Mouse (Mus musculus): ENCODE measurements around the gene 1700001P01Rik. TPM values are rescaled to one million over a fixed set of nuclear protein-coding genes. Genes with fewer than 3 reads are reported as not detected.

1700001P01Rik gene
- polyA plus RNA-seq (2015; fragmentation: Nextera tagmentation; extraction: Ambion mirVana) = 0.37 and 0.60 TPM in 2 replicates

- no peak within 1 kb of the TSS for H3K4me3 ChIP-seq (replicated peaks)
- H3K27me3 ChIP-seq (replicated peaks) = no peaks in the 10 kb centered on the region
- H3K9me3 ChIP-seq = no peaks in the 10 kb centered on the region
- H3K36me3 ChIP-seq = peaks cover 36% of the 10 kb centered on the region
- H3K27ac ChIP-seq = no peak within 1 kb of the TSS
- no peak within 1 kb of the TSS for H3K4me2 ChIP-seq
- no peak within 1 kb of the TSS for H3K9ac ChIP-seq
- peaks cover 12% of the 10 kb centered on the region for H3K4me1 ChIP-seq
- no peak for ATAC-seq (ENCODE audit: insufficient read depth, low FRiP score, low read depth)
- 54% methylated on average over 17 of the region's 17 CpGs for WGBS
Observed at GRCm38 (mm10) chr11:97775808-97776496, at the start of gene 1700001P01Rik. 1700001P01Rik (minus strand) TSS chr11:97775918.

GRCm38 (mm10) chr11:97825295-97825694 is 49.6 kb upstream of the 1700001P01Rik start:
- Histone ChIP-seq H3K27me3 (replicated peaks) (no peaks in the 10 kb centered on the region), H3K36me3 (peaks cover 37% of the 10 kb centered on the region), H3K9ac (no peak overlapping the region), H3K4me3 (replicated peaks) (no peak overlapping the region), H3K9me3 (no peaks in the 10 kb centered on the region), H3K4me2 (no peak overlapping the region), H3K4me1 (peaks cover 18% of the 10 kb centered on the region; the same call in 1 of the 2 replicates), H3K27ac (no peak overlapping the region)
- no peak for ATAC-seq (ENCODE audit: insufficient read depth, low FRiP score, low read depth)
- 79% methylated on average over 10 of the region's 10 CpGs for WGBS

- no peak overlapping the region for H3K9ac ChIP-seq
- H3K4me1 ChIP-seq = peaks cover 18% of the 10 kb centered on the region; the same call in 1 of the 2 replicates
- H3K4me3 ChIP-seq (replicated peaks) = no peak overlapping the region
- H3K4me2 ChIP-seq = no peak overlapping the region
- no peaks in the 10 kb centered on the region for H3K27me3 ChIP-seq (replicated peaks)
- no peak for ATAC-seq (ENCODE audit: insufficient read depth, low FRiP score, low read depth)
- WGBS = 66% methylated on average over 6 of the region's 6 CpGs
- peaks cover 39% of the 10 kb centered on the region for H3K36me3 ChIP-seq
- no peaks in the 10 kb centered on the region for H3K9me3 ChIP-seq
- H3K27ac ChIP-seq = peak overlapping the region; percentile 16; the same call in 1 of the 2 replicates
Observed at GRCm38 (mm10) chr11:97824895-97825294, 49.2 kb upstream of the 1700001P01Rik start.

GRCm38 (mm10) chr11:97824168-97824567 is 48.5 kb upstream of the 1700001P01Rik start:
- H3K4me1 ChIP-seq = peaks cover 22% of the 10 kb centered on the region
- H3K9me3 ChIP-seq = no peaks in the 10 kb centered on the region
- no peaks in the 10 kb centered on the region for H3K27me3 ChIP-seq (replicated peaks)
- H3K36me3 ChIP-seq = peaks cover 41% of the 10 kb centered on the region
- 94% methylated on average over 11 of the region's 11 CpGs for WGBS
- H3K27ac ChIP-seq = no peak overlapping the region
- H3K9ac ChIP-seq = no peak overlapping the region
- ATAC-seq (ENCODE audit: insufficient read depth, low FRiP score, low read depth) = no peak
- H3K4me3 ChIP-seq (replicated peaks) = no peak overlapping the region
- H3K4me2 ChIP-seq = no peak overlapping the region

GRCm38 (mm10) chr11:97822840-97823603 is 47.3 kb upstream of the 1700001P01Rik start:
- 75% methylated on average over 20 of the region's 20 CpGs for WGBS
- H3K27me3 ChIP-seq (replicated peaks) = no peaks in the 10 kb centered on the region
- H3K36me3 ChIP-seq = peaks cover 41% of the 10 kb centered on the region
- no peak overlapping the region for H3K9ac ChIP-seq
- no peaks in the 10 kb centered on the region for H3K9me3 ChIP-seq
- no peak overlapping the region for H3K4me2 ChIP-seq
- H3K4me1 ChIP-seq = peaks cover 33% of the 10 kb centered on the region
- H3K27ac ChIP-seq = no peak overlapping the region
- no peak overlapping the region for H3K4me3 ChIP-seq (replicated peaks)
- no peak for ATAC-seq (ENCODE audit: insufficient read depth, low FRiP score, low read depth)

- Histone ChIP-seq H3K4me3 (replicated peaks) (no peak overlapping the region), H3K36me3 (peaks cover 38% of the 10 kb centered on the region), H3K27me3 (replicated peaks) (no peaks in the 10 kb centered on the region), H3K9ac (no peak overlapping the region), H3K4me1 (peaks cover 46% of the 10 kb centered on the region), H3K9me3 (no peaks in the 10 kb centered on the region), H3K27ac (no peak overlapping the region; the same call in 1 of the 2 replicates), H3K4me2 (no peak overlapping the region)
- WGBS = 88% methylated on average over 8 of the region's 8 CpGs
- no peak for ATAC-seq (ENCODE audit: insufficient read depth, low FRiP score, low read depth)
Observed at GRCm38 (mm10) chr11:97821401-97822064, 45.8 kb upstream of the 1700001P01Rik start.

- H3K27me3 ChIP-seq (replicated peaks) = no peaks in the 10 kb centered on the region
- H3K4me3 ChIP-seq (replicated peaks) = no peak overlapping the region
- WGBS = 54% methylated on average over 4 of the region's 4 CpGs
- H3K9me3 ChIP-seq = no peaks in the 10 kb centered on the region
- H3K27ac ChIP-seq = no peak overlapping the region; the same call in 1 of the 2 replicates
- H3K4me2 ChIP-seq = no peak overlapping the region
- peaks cover 53% of the 10 kb centered on the region for H3K4me1 ChIP-seq
- ATAC-seq (ENCODE audit: insufficient read depth, low FRiP score, low read depth) = no peak
- H3K36me3 ChIP-seq = peaks cover 42% of the 10 kb centered on the region
- H3K9ac ChIP-seq = no peak overlapping the region
Observed at GRCm38 (mm10) chr11:97820840-97821239, 45.1 kb upstream of the 1700001P01Rik start.

- no peak for ATAC-seq (ENCODE audit: insufficient read depth, low FRiP score, low read depth)
- Histone ChIP-seq H3K9ac (no peak overlapping the region), H3K27me3 (replicated peaks) (no peaks in the 10 kb centered on the region), H3K4me1 (peaks cover 53% of the 10 kb centered on the region), H3K4me3 (replicated peaks) (no peak overlapping the region), H3K27ac (no peak overlapping the region), H3K36me3 (peaks cover 42% of the 10 kb centered on the region), H3K9me3 (no peaks in the 10 kb centered on the region), H3K4me2 (no peak overlapping the region)
- 76% methylated on average over 5 of the region's 5 CpGs for WGBS
Observed at GRCm38 (mm10) chr11:97819923-97820322, 44.2 kb upstream of the 1700001P01Rik start.

- 0 out of 2 replicates have a peak overlapping the region, but pooled peaks have one; percentile 65 for H3K27ac ChIP-seq
- no peak for ATAC-seq (ENCODE audit: insufficient read depth, low FRiP score, low read depth)
- peaks cover 38% of the 10 kb centered on the region for H3K36me3 ChIP-seq
- H3K9me3 ChIP-seq = no peaks in the 10 kb centered on the region
- H3K4me3 ChIP-seq (replicated peaks) = no peak overlapping the region
- H3K9ac ChIP-seq = no peak overlapping the region
- no peak overlapping the region for H3K4me2 ChIP-seq
- H3K27me3 ChIP-seq (replicated peaks) = no peaks in the 10 kb centered on the region
- peaks cover 51% of the 10 kb centered on the region for H3K4me1 ChIP-seq
- 59% methylated on average over 4 of the region's 4 CpGs for WGBS
Observed at GRCm38 (mm10) chr11:97819102-97819501, 43.4 kb upstream of the 1700001P01Rik start.

GRCm38 (mm10) chr11:97818571-97818970 is 42.9 kb upstream of the 1700001P01Rik start:
- 13% methylated on average over 4 of the region's 4 CpGs for WGBS
- H3K4me1 ChIP-seq = peaks cover 57% of the 10 kb centered on the region
- H3K27ac ChIP-seq = peak overlapping the region; percentile 65; the same call in 1 of the 2 replicates
- H3K4me2 ChIP-seq = no peak overlapping the region
- H3K27me3 ChIP-seq (replicated peaks) = no peaks in the 10 kb centered on the region
- no peak overlapping the region for H3K4me3 ChIP-seq (replicated peaks)
- no peaks in the 10 kb centered on the region for H3K9me3 ChIP-seq
- ATAC-seq (ENCODE audit: insufficient read depth, low FRiP score, low read depth) = peak; percentile 44; the same call in 1 of the 2 replicates
- H3K36me3 ChIP-seq = peaks cover 35% of the 10 kb centered on the region
- H3K9ac ChIP-seq = no peak overlapping the region

- Histone ChIP-seq H3K27me3 (replicated peaks) (no peaks in the 10 kb centered on the region), H3K36me3 (peaks cover 30% of the 10 kb centered on the region), H3K4me1 (peaks cover 62% of the 10 kb centered on the region), H3K27ac (peak overlapping the region; percentile 65; the same call in 1 of the 2 replicates), H3K4me3 (replicated peaks) (no peak overlapping the region), H3K4me2 (peak overlapping the region; percentile 17; the same call in 1 of the 2 replicates), H3K9ac (no peak overlapping the region), H3K9me3 (no peaks in the 10 kb centered on the region)
- ATAC-seq (ENCODE audit: insufficient read depth, low FRiP score, low read depth) = no peak
- 53% methylated on average over 6 of the region's 6 CpGs for WGBS
Observed at GRCm38 (mm10) chr11:97818003-97818402, 42.3 kb upstream of the 1700001P01Rik start.

Data from stomach, embryonic 15.5 days (tissue).